Mouse (Mus musculus): ENCODE measurements around the gene Dgkg. TPM values are rescaled to one million over a fixed set of nuclear protein-coding genes. Genes with fewer than 3 reads are reported as not detected.

The Dgkg gene
- total RNA-seq, 2 experiments from 2014 or later: 31.0 to 44.2 TPM

DNA sequence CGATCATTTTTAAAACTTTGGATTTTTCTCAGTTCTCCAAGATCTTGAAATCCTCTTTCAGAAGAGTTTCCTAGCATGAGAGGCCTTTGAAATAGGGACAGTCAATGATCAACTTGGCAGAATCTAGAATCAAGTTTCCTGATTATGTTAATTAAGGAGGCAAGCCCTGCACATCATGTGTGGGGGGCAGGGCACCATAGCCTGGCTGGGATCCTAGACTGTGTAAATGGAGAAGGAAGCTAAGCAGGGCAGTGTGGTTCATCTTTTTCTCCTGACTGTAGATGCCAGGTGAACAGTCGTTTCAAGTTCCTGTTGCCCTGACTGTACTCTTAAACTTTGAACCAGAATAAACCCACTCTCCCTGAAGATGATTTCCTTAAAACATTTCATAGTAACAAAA is 185.3 kb downstream of the Dgkg start:
- intact Hi-C loops (cut with DNase I): no loop called here

DNA sequence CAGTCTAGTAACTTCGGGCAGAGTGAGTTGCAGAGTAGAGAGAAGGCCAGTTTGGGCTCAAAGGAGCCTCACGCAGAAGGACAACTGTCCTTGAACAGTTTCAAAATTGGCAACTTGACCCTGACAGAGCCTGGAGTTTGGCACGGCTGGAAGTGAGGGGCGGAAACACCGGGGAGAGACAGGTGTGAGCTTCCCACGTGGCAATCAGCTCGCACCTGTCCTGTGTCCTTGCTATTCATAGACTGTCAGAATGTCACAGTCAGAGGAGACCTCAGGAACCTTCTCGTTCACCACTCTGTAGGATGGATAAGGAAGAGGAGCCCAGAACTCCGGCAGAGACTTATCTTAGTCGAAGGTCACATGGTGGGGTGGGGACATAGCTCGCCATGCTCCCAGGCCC is 187.6 kb downstream of the Dgkg start:
- DNase-seq (ENCODE audit: low spot score in 2 of 2): no peak
- intact Hi-C loops (cut with DNase I): no loop called here

More for the DNA sequence above, 185.3 kb downstream of the Dgkg start:
- DNase-seq (ENCODE audit: low spot score in 2 of 2): no peak

DNA sequence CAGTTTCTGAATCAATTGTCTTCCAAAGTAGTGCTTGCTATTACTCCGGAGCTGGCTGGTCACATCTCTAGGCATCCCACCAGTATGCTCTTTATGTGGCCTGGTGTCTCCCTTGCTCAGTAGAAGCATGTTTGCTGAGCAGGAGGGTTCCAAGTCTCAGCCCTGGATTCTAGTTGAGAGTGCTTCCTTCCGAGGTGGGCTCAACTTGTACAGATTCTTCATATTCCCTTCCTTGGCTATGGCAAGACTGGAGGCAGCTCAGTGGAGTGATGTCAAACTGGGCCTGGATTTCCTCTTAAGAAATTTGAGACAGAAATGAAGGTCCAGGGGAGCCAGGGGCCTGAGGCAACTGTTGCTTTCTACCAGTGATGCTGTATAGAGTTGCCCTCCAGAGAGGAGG is 189.9 kb downstream of the Dgkg start:
- intact Hi-C loops (cut with DNase I): no loop called here
- DNase-seq (ENCODE audit: low spot score in 2 of 2): no peak

DNA sequence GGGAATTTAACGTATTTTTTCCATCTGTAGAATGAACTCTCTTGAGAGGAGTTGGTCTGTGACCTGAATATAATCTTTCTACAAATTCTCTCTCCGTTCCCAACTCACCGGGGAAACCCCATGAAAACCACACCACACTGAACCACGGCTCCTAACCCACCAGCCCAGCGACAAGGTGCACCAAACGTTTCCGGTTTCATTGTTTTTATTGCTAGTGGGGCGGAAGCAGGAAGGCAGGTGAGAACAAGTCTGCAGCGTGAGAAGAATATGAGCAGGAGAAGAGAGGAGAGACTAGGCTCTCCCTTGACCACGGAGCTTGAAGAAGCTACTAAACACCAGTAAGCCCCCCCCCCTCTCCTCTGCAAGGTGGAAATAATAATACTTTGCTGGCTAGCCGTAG is 190.6 kb downstream of the Dgkg start:
- intact Hi-C loops (cut with DNase I): no loop called here
- no peak for DNase-seq (ENCODE audit: low spot score in 2 of 2)

DNA sequence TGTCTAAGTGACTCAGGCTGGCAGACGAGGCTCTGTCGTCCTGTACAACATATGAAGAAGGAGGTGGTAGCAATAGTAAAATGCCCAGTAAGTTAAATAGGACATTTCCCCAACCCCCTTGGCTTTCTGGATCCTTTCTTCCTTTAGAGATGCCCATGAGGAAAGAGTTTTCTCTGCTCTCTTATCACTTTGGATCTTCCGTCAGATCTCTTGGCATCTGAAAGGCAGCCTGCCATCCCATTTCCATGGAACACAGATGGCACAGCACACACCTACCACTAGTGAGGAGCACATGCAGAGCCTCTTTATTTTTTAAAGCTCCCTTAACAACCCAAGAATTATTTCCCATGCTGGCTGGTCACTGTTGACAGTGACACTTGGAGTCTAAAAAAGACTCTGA is 194.8 kb downstream of the Dgkg start:
- no peak for DNase-seq (ENCODE audit: low spot score in 2 of 2)
- intact Hi-C loops (cut with DNase I): no loop called here

DNA sequence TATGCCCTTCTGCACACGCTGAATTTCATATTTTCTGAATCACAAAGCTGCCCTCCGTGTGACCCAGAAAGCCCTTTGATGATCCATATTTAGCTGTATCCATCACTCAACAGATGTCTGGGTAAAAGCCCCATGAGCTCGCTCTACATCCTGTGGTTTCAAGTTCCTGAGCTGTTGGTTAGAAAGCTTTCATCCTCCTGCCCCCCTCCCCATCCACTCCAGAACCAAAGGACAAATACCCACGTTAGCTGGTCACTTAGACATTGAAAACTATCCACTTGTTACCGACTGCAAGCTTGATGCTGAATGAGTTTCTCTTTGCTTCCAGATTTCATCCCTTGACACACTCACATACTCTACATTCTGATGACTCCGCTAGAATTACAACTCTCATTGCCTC is 195.3 kb downstream of the Dgkg start:
- intact Hi-C loops (cut with DNase I): no loop called here
- no peak for DNase-seq (ENCODE audit: low spot score in 2 of 2)

DNA sequence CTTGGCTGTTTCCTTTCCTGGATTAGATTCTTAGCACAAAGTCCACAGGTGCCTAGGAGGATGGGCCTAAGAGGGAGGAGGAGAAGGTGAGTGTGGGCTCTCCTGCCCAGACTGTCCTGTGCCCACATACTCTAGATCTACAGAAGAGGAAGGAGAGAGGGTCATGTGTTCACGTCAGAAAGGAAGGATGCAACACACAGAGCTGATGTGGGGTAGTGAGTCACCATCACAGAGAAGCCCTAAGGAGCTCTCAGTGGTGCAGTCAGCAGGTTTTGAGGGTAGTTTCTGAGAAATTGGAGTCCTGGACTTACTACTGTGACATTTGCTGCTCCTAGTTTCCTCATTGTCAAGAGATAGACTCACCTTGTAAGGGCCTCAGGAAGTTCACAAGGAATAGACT is 196.1 kb downstream of the Dgkg start:
- DNase-seq (ENCODE audit: low spot score in 2 of 2): no peak
- intact Hi-C loops (cut with DNase I): no loop called here

DNA sequence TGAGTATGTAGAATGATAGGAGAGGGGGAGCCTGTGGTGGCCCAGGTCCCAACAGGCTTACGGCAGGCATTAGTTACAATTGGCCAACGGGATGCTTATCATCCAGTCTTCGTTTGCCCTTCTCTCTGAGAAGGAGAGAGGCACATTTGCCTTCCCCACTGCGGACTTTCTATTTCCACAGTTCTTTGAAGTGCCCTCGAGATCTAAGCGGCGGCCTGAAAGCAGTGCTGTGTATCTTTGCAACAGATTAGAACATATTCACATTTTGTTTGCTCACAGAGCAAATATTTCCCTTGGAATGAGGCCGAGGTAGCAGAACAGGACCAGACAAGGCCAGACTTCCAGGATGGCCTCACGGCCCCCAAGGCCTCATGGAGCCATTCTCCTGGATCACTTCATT is 204.9 kb downstream of the Dgkg start:
- no peak for DNase-seq (ENCODE audit: low spot score in 2 of 2)
- intact Hi-C loops (cut with DNase I): no loop called here

DNA sequence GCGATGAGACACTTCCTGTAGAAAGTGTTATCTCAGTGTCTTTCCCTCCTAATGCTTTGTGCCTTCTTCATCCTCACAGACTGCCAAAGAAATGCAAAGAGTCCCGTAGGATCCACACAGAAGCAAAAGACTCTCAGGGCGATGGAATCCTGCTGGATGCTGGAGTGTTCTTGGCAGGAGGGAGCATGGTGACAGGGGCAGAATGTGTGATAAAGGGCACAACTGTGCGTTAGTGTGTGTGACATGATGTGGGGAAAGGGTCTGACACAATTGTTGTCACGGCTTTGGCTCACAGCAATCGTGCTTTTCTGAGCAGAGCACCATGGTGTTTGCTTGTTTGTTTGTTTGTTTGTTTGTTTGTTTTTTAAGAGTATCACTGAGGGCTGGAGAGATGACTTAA is 208.9 kb downstream of the Dgkg start:
- intact Hi-C loops (cut with DNase I): no loop called here

DNA sequence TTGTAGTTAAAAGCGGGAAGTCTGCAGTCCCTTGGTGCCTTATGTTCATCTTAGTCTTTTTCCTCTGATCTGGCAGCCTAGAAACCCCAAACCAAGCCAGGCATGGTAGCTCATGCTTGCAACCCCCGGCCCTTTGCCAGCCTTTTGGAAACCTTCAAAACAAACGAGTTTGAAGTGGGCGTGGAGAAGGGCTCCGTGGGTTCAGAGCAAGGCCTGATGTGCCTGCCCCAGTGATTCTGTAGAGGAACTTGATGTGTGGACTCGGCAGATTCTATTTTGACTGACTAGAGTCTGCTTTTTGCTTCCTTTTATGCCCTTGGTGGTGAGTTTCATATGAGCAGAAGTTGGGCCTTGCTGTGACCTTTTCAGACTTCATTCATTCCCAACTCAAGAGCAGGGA is 212.2 kb downstream of the Dgkg start:
- peak; percentile 22 to 44 for DNase-seq (ENCODE audit: low spot score in 2 of 2)
- intact Hi-C loops (cut with DNase I): loop anchor here (5.0 kb wide), 1 partner anchor 63 kb away; no protein-coding TSS in a partner anchor

More for the DNA sequence above, 208.9 kb downstream of the Dgkg start:
- DNase-seq (ENCODE audit: low spot score in 2 of 2): no peak

DNA sequence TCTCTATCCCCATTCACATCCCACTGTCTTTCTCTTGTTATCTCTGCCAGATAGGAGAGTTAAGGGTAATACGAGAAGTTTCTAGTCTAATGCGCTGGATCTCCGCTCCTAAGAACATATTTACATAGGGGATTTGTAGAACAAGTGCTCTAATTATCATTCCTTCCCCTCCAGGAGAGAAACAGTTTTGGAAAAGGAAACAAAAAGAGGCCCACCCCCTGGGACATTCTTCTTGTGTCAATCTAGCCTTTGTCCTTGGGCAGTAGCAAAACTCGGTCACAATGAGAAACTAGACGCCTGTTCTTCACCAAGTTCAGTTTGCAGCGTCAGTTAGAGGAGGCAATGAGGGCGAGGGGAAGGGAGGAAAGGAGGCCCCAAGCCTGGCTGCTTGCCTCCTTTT is 214.8 kb downstream of the Dgkg start:
- intact Hi-C loops (cut with DNase I): loop anchor here (5.0 kb wide), 1 partner anchor 65 kb away; no protein-coding TSS in a partner anchor
- DNase-seq (ENCODE audit: low spot score in 2 of 2): no peak

DNA sequence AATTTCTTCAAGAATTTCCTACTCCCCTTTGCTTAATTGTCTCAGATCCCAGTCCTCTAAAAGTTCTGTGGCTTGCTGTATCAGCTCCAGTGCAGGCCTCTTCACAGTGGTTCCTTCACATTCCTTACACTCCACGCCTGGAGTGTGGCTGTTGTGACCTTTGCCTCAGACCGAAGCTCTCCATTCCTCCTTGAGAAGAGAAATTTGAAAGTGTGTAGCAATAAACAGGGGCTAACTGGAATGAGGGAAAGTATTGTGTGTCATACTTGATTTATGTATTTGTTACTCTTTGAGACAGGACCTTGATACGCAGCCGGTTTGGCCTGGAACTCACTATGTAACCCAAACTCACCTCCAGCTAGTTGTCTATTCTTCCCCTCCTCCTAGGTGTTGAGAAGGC is 215.7 kb downstream of the Dgkg start:
- DNase-seq (ENCODE audit: low spot score in 2 of 2): no peak
- intact Hi-C loops (cut with DNase I): loop anchor here (5.0 kb wide), 1 partner anchor 66 kb away; no protein-coding TSS in a partner anchor

DNA sequence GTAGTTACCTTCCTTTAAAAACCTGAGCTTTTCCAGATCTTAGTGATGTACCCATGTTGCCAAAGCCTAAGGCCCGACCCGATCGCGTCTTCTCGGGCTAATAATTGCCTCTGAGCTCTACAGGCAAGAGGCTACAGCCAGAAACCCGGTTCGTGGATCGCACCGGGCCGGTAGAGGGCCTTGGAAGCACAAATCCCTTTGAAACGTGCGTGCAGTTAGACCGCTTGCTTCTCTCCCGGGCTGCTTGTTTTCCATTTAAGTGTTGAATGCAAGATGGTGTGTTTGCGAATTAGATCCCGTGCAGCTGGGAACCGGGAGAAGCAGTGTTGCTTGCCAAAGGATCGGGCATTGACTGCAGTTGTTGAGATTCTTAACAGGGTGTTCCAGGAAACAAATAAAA is 216.8 kb downstream of the Dgkg start:
- peak; percentile 63 to 68 for DNase-seq (ENCODE audit: low spot score in 2 of 2)
- intact Hi-C loops (cut with DNase I): loop anchor here (5.0 kb wide), 1 partner anchor 67 kb away; no protein-coding TSS in a partner anchor

DNA sequence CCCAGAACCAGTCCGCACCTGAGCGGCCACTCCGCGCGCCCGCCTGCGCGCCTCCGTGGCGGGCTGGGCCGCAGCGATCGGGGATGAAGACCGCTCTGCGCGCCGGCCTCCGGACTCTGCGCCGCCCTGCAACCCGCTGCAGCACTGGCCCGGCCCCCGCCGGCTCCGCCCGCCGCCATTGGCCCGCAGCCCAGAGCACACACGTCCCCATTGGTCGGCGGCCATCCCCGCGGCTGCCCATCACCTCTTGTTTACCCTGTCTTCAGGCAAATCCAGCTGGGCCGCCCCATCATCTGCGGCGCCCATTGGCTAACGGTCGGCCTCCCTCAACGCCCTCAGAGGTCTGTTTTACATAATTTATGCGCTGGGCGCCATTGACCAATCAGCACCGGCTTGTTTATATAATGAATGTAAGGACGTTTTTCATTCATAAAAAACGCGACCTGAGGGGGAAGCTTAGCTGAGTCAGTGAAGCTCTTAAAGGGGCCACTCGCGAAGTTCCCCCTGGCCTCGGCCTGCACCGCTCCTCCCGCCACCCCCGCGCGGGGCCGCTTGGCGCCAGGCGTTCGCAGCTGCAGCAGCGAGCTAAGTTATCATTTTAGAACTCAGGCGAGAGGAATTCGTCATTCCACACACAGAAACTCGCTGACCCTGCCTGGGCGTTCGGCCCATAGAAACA is 217.4 kb downstream of the Dgkg start, which contains the start of gene Etv5:
TSS of gene Etv5 (minus strand) at position 221 of the 679 bp plus-strand sequence.
- intact Hi-C loops (cut with DNase I): loop anchor here (2.0 to 10.0 kb wide), 3 partner anchors 68 to 125 kb away; no protein-coding TSS in a partner anchor

DNA sequence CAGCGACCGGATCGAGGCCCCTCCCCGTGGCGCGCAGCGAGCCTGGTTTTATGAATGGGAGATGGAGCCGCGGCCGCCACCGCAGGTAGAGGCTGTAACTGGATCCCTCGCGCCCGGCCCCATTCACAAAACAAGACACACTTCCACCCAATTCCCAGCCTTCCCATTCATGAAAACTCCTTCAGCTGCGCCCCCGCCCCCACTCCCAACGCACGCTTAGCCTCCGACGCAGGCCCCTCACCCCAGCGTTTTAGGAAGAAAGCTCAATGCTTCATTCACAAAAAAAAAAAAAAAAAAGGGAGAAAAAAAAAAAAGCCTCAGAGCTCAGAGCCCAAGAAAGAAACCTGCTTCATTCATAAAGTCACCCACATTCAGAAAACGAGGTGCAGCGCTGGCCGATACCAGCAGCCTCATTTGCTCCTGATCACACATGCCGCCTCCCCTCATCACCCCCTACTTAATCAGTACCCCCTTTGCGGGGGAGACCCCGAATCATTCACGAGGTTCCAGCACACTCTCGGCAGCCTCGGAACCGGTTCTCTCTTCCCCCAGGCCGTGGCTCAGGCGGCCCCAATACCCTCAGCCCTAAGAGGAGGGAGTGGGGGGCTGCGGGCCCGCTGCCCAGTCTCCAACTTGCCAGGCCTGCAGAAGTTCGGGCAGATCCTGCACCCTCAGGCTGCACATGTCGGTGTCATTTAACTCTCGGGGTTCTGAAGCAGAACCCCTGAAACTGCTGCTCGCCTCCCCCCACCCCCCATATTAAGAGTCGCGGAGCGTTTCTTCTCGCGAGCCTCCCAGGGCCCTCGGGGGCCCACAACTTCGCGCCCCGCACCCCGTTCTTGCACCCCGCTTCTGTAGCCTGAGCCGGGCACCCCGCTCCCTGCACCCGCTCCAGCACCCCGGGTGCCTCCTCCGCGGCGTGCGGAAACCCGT is 218.3 kb downstream of the Dgkg start:
- peak; percentile 77 to 92 for DNase-seq (ENCODE audit: low spot score in 2 of 2)
- intact Hi-C loops (cut with DNase I): loop anchor here (2.0 to 10.0 kb wide), 2 partner anchors 110 to 124 kb away; no protein-coding TSS in a partner anchor

More for the DNA sequence above, 217.4 kb downstream of the Dgkg start, which contains the start of gene Etv5:
- peak; percentile 99 to 100 for DNase-seq (ENCODE audit: low spot score in 2 of 2)

DNA sequence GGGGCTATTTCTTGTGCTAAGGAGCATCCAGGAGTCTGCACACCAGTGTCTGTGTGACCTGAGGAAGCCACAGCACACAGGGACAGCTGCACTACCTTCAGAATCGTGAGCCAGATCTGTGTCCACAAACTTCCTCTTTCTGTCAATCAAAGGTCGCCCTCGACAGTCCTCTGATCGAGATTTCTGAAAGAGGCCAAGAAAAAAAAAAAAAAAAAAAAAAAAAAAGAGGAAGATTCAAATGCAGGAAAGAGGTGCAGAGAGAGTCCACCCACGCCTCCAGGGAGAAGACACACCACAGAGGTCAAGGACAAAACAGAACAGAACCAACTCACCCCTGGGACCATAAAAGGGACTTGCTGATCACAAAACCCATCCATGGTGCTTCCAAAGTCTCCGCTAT is 220.9 kb downstream of the Dgkg start:
- DNase-seq (ENCODE audit: low spot score in 2 of 2): no peak
- intact Hi-C loops (cut with DNase I): loop anchor here (10.0 kb wide), 1 partner anchor 121 kb away; no protein-coding TSS in a partner anchor

DNA sequence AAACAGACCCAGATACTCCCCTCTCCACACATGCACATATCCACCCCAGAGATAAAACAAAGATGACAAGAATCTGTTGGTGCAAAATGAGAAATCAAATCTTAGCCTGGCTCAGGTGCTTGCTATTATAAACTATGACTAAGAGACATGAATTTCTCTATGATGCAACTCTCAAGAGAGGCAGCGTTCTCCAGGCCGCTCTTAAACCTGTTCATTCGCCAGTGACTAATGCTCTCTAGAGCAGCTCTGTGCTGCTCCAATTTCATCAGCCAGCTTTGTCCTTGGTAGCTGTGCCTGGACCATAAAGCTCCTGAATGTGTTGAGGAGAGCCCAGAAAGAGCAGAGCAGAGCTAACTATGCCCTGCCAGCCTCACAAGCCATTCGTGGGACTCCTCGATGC is 222.5 kb downstream of the Dgkg start:
- no peak for DNase-seq (ENCODE audit: low spot score in 2 of 2)
- intact Hi-C loops (cut with DNase I): loop anchor here (10.0 kb wide), 1 partner anchor 120 kb away; no protein-coding TSS in a partner anchor

DNA sequence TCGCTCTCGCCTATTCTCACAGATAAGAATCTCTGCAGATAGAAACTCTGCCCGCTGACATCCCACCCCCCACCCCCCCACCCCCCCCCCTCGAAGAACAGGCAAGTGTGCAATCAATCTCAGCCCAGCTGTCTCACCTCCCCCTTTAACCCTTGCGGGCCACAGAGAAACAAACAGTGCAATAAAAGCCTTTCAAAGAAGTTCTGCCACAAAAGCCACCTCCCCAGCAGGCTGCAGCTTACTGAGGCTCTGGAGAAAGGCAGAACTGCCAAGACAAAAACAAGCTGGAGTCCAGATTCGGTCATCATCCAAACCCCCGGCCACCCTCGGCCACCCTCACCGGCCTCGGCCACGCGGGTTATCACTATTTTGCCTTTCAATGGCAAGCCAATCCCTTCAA is 223.1 kb downstream of the Dgkg start:
- intact Hi-C loops (cut with DNase I): loop anchor here (10.0 kb wide), 1 partner anchor 119 kb away; no protein-coding TSS in a partner anchor

DNA sequence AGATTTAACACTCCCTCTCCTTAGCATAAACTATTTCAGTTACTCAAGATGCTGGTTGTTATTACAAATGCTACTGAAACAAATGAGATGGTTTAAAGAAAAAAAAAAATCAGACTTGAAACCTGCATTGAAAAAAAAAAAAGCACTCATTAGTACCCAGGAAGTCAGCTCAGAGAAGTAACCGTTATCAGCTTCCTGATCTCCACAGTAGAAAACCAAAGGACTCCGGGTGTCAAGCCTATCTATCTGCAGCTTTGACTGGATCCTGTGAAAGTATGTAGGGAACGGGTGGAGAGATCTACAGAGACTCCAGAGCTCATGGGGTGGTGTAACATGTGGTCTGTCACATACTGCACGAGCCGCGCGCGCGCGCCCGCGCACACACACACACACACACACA is 225.2 kb downstream of the Dgkg start:
- DNase-seq (ENCODE audit: low spot score in 2 of 2): no peak
- intact Hi-C loops (cut with DNase I): loop anchor here (10.0 kb wide), 1 partner anchor 117 kb away; no protein-coding TSS in a partner anchor

More for the DNA sequence above, 223.1 kb downstream of the Dgkg start:
- DNase-seq (ENCODE audit: low spot score in 2 of 2): no peak

DNA sequence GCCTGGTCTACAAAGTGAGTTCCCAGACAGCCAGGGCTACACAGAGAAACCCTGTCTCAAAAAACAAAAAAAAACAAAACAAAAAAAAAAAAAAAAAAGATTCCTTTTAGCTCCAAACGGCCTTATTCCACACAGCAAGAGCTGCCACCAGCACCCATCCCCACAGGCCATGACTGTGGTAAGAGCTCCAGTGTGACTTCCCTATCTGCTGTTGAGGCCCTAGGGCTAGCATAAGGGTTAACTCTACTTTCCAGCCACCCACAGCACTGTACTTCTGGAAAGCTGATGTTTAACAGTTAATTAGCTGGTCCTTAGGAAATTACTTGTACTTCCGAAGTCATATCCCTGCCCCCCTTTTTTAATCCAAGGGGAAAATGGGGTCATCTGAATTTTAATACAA is 225.7 kb downstream of the Dgkg start:
- no peak for DNase-seq (ENCODE audit: low spot score in 2 of 2)
- intact Hi-C loops (cut with DNase I): loop anchor here (10.0 kb wide), 1 partner anchor 117 kb away; no protein-coding TSS in a partner anchor

Measured in left cerebral cortex, postnatal 14 days (tissue).